Mouse (Mus musculus) forebrain, embryonic 13.5 days (tissue): ENCODE measurements around the gene Lpcat2. TPM values are rescaled to one million over a fixed set of nuclear protein-coding genes. Genes with fewer than 3 reads are reported as not detected.

ENCODE experiments used
- ATAC-seq: fragments of 200-750 bp; cut with Nextera tagmentation; 2 replicates; pipeline ENCODE4 v1.8.0; 2017
- H3K27ac ChIP-seq: fragments of 300-500 bp; sonication (generic); 2 replicates; pipeline ENCODE4 v1.5.1; 2015; ENCODE audit warnings: inconsistent platforms, mild to moderate bottlenecking, moderate library complexity
- H3K27me3 ChIP-seq: fragments of 300-500 bp; sonication (generic); 2 replicates; pipeline ENCODE4 v1.6.1; 2015; ENCODE audit warnings: mild to moderate bottlenecking, inconsistent platforms
- H3K36me3 ChIP-seq: fragments of 300-500 bp; sonication (generic); 2 replicates; pipeline ENCODE4 v1.6.1; 2015; ENCODE audit warnings: mild to moderate bottlenecking, inconsistent platforms; ENCODE audit not compliant: poor library complexity, severe bottlenecking
- H3K4me1 ChIP-seq: fragments of 300-500 bp; sonication (generic); 2 replicates; pipeline ENCODE4 v1.6.1; 2015; ENCODE audit warnings: inconsistent platforms
- H3K4me2 ChIP-seq: fragments of 300-500 bp; sonication (generic); 2 replicates; pipeline ENCODE4 v1.6.1; 2015; ENCODE audit warnings: inconsistent platforms, mild to moderate bottlenecking, moderate library complexity
- H3K4me3 ChIP-seq: fragments of 300-500 bp; sonication (generic); 2 replicates; pipeline ENCODE4 v1.5.1; 2015; ENCODE audit warnings: mild to moderate bottlenecking, inconsistent platforms
- H3K9ac ChIP-seq: fragments of 300-500 bp; sonication (generic); 2 replicates; pipeline ENCODE4 v1.6.1; 2015; ENCODE audit warnings: mild to moderate bottlenecking, inconsistent platforms
- H3K9me3 ChIP-seq: fragments of 300-500 bp; sonication (generic); replicated peaks from 2 replicates; pipeline ENCODE4 v1.6.1; 2016; ENCODE audit warnings: inconsistent platforms
- whole genome bisulfite sequencing: fragments of 180-500 bp; shearing (Covaris S2); methylation state at CpG from one replicate; pipeline ENCODE4 v1.1.7; 2015; 5-methylcytosine and 5-hydroxymethylcytosine counted together
- polyA plus RNA-seq: library from polyadenylated mRNA; unstranded; fragments of >200 nt; fragmentation: Nextera tagmentation; extraction: Ambion mirVana; gene quantifications from 2 replicates; pipeline ENCODE4 v1.2.1, GENCODE M21; 2015

The Lpcat2 gene
- polyA plus RNA-seq, 1 experiment from 2014 or later: 4.6 TPM

GRCm38 (mm10) chr8:92835901-92836300, 19.2 kb upstream of the Lpcat2 start:
- H3K9ac ChIP-seq: no peak overlapping the region
- H3K4me2 ChIP-seq: no peak overlapping the region
- no peaks in the 10 kb centered on the region for H3K9me3 ChIP-seq
- no peak for ATAC-seq
- 93% methylated on average over 11 of the region's 11 CpGs for WGBS
- no peaks in the 10 kb centered on the region for H3K4me1 ChIP-seq
- no peak overlapping the region for H3K27ac ChIP-seq
- no peak overlapping the region for H3K4me3 ChIP-seq
- no peaks in the 10 kb centered on the region for H3K36me3 ChIP-seq
- H3K27me3 ChIP-seq: no peaks in the 10 kb centered on the region

GRCm38 (mm10) chr8:92838616-92839015, 16.5 kb upstream of the Lpcat2 start:
- Histone ChIP-seq H3K36me3 (no peaks in the 10 kb centered on the region), H3K4me1 (no peaks in the 10 kb centered on the region), H3K9ac (no peak overlapping the region), H3K4me3 (no peak overlapping the region), H3K9me3 (no peaks in the 10 kb centered on the region), H3K27me3 (no peaks in the 10 kb centered on the region), H3K27ac (no peak overlapping the region), H3K4me2 (no peak overlapping the region)
- WGBS: 83% methylated on average over 3 of the region's 3 CpGs
- ATAC-seq: no peak

DNA sequence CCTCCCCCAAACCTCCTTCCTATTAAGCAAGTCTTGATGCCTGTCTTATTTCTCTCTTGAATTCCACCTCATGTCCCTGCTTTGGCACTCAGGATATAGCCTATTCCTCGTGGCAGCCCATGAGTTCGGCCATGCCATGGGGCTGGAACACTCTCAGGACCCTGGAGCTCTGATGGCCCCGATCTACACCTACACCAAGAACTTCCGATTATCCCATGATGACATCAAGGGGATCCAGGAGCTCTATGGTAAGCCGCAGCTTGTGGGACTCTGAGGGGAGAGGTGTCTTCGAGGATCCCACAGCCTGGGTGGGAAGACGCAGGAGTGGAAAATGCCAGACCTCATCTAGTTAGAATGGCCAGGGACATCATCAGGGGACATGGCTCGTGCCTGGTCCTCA, 16.0 kb upstream of the Lpcat2 start:
- Histone ChIP-seq H3K27me3 (no peaks in the 10 kb centered on the region), H3K27ac (no peak overlapping the region), H3K9me3 (no peaks in the 10 kb centered on the region), H3K4me3 (no peak overlapping the region), H3K36me3 (no peaks in the 10 kb centered on the region), H3K4me1 (no peaks in the 10 kb centered on the region), H3K9ac (no peak overlapping the region), H3K4me2 (no peak overlapping the region)
- 90% methylated on average over 8 of the region's 8 CpGs for WGBS
- ATAC-seq: no peak

DNA sequence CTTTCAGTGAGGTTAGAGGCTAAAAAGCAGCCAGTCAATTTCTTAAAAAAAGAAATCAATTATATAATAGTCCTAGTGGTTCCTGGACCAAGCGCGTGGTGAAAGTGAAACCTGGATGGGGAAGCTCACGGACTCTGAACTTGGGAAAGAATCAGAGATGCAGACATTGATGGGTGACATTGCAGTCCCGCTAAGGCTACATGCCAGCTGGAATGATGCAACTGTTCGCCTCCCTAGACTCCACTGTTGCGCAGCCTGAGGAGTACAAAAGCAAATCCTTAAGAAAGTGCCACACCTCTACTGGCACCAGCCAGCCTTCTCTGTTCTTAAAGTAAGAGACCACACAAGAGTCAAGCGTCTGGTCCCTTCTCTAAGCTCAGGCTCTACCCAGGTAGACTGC, 15.3 kb upstream of the Lpcat2 start:
- Histone ChIP-seq H3K27me3 (no peaks in the 10 kb centered on the region), H3K9me3 (no peaks in the 10 kb centered on the region), H3K27ac (no peak overlapping the region), H3K36me3 (no peaks in the 10 kb centered on the region), H3K9ac (no peak overlapping the region), H3K4me1 (no peaks in the 10 kb centered on the region), H3K4me2 (no peak overlapping the region), H3K4me3 (no peak overlapping the region)
- ATAC-seq: no peak
- 93% methylated on average over 7 of the region's 7 CpGs for WGBS

DNA sequence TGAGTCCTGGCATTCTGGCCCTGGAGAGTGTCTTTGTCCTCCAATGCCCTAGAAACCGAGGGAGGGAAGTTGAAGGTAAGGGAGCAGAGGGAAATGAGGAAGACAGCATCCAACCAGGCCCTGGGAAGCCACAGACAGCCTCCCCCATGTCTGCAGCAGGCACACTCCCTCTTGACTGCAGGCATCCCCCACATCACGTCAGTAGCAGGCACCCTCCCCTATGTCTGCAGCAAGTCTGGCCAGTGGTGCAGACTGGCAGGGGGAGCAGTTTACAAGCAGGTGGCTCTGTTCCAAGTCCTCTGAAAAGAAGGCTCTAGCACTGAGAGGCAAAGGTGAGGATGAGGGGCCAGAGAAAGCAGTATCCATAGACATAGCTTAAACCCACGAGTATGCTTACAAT, 8.5 kb upstream of the Lpcat2 start:
- no peak overlapping the region for H3K4me2 ChIP-seq
- peak; percentile 43; the same call in 1 of the 2 replicates for ATAC-seq
- no peak overlapping the region; the same call in 1 of the 2 replicates for H3K27ac ChIP-seq
- H3K9me3 ChIP-seq: no peaks in the 10 kb centered on the region
- WGBS: 10% methylated on average over 3 of the region's 3 CpGs
- no peak overlapping the region for H3K9ac ChIP-seq
- no peaks in the 10 kb centered on the region for H3K36me3 ChIP-seq
- peaks cover 18% of the 10 kb centered on the region for H3K4me1 ChIP-seq
- no peak overlapping the region for H3K4me3 ChIP-seq
- H3K27me3 ChIP-seq: no peaks in the 10 kb centered on the region

- H3K4me2 ChIP-seq: no peak overlapping the region
- H3K9ac ChIP-seq: no peak overlapping the region
- peak overlapping the region; percentile 25; the same call in 1 of the 2 replicates for H3K27ac ChIP-seq
- H3K9me3 ChIP-seq: no peaks in the 10 kb centered on the region
- peaks cover 18% of the 10 kb centered on the region for H3K4me1 ChIP-seq
- 49% methylated on average over 9 of the region's 9 CpGs for WGBS
- peak; percentile 51; the same call in 1 of the 2 replicates for ATAC-seq
- no peaks in the 10 kb centered on the region for H3K36me3 ChIP-seq
- no peak overlapping the region for H3K4me3 ChIP-seq
- H3K27me3 ChIP-seq: no peaks in the 10 kb centered on the region
Measured at GRCm38 (mm10) chr8:92847299-92847698, 7.8 kb upstream of the Lpcat2 start.

- no peaks in the 10 kb centered on the region for H3K9me3 ChIP-seq
- peaks cover 5% of the 10 kb centered on the region; the same call in 1 of the 2 replicates for H3K27me3 ChIP-seq
- ATAC-seq: no peak
- H3K27ac ChIP-seq: no peak overlapping the region
- H3K4me2 ChIP-seq: no peak overlapping the region
- H3K36me3 ChIP-seq: no peaks in the 10 kb centered on the region
- 73% methylated on average over 6 of the region's 6 CpGs for WGBS
- no peak overlapping the region for H3K4me3 ChIP-seq
- H3K9ac ChIP-seq: no peak overlapping the region
- peaks cover 18% of the 10 kb centered on the region for H3K4me1 ChIP-seq
Measured at GRCm38 (mm10) chr8:92849261-92849660, 5.9 kb upstream of the Lpcat2 start.

- Histone ChIP-seq H3K9me3 (no peaks in the 10 kb centered on the region), H3K36me3 (no peaks in the 10 kb centered on the region), H3K4me1 (peaks cover 18% of the 10 kb centered on the region), H3K4me3 (no peak overlapping the region), H3K9ac (no peak overlapping the region), H3K4me2 (no peak overlapping the region), H3K27ac (no peak overlapping the region), H3K27me3 (peaks cover 11% of the 10 kb centered on the region; the same call in 1 of the 2 replicates)
- peak; percentile 54 for ATAC-seq
- 76% methylated on average over 4 of the region's 4 CpGs for WGBS
Measured at GRCm38 (mm10) chr8:92850239-92850638, 4.9 kb upstream of the Lpcat2 start.

GRCm38 (mm10) chr8:92851381-92851780, 3.8 kb upstream of the Lpcat2 start:
- no peak overlapping the region for H3K27ac ChIP-seq
- H3K4me2 ChIP-seq: no peak overlapping the region
- H3K9ac ChIP-seq: no peak overlapping the region
- H3K4me3 ChIP-seq: no peak overlapping the region
- peaks cover 19% of the 10 kb centered on the region for H3K4me1 ChIP-seq
- no peaks in the 10 kb centered on the region for H3K9me3 ChIP-seq
- 91% methylated on average over 3 of the region's 3 CpGs for WGBS
- no peaks in the 10 kb centered on the region for H3K36me3 ChIP-seq
- H3K27me3 ChIP-seq: peaks cover 16% of the 10 kb centered on the region; the same call in 1 of the 2 replicates
- no peak for ATAC-seq

DNA sequence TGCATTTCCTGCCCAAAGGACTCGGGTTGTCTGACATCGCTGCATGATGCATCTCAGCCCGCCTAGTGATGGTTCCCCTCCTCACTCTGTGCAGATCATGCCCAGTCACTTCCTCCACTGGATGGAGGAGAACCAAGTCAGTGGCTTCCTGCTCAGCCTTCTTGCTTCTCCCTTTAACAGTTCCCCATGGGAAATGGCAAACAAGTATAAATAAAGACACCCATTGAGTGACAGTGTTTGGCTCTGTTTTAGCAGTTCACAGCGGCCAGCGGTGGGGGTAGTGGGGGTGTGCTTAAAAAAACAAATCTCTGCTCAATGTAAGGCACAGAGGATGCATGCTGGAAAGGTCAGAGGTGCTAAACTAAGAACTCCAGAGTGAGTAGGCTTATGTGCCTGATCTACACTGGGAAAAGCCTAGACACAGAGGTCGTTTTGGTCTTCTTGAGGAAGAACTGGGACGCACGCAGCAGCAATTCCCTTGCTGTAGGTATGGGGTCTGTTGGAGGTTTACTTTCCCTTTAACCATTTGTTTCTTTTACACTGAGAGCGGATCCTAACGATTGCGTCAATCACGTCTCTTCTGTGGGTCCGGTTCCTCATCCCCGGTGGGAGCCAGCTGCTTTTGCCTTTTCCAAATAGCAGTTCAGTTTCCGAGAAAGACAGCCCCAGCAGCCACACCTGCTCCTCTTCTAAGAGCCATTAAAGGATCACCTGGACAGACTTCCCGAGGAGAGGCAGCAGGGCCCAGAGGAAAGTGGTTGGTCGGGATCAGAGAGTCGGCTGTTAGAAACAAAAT, 1.8 kb upstream of the Lpcat2 start:
- H3K9ac ChIP-seq: no peak overlapping the region
- H3K4me1 ChIP-seq: 0 out of 2 replicates have a peak, but pooled peaks cover 5% of the 10 kb centered on the region
- no peak overlapping the region for H3K27ac ChIP-seq
- H3K4me3 ChIP-seq: no peak overlapping the region
- H3K9me3 ChIP-seq: no peaks in the 10 kb centered on the region
- WGBS: 71% methylated on average over 18 of the region's 18 CpGs
- ATAC-seq: no peak
- H3K27me3 ChIP-seq: peaks cover 16% of the 10 kb centered on the region; the same call in 1 of the 2 replicates
- H3K36me3 ChIP-seq: no peaks in the 10 kb centered on the region
- no peak overlapping the region for H3K4me2 ChIP-seq

GRCm38 (mm10) chr8:92854673-92855072, 466 bp upstream of the Lpcat2 start:
- Histone ChIP-seq H3K36me3 (no peaks in the 10 kb centered on the region), H3K27me3 (peaks cover 16% of the 10 kb centered on the region; the same call in 1 of the 2 replicates), H3K27ac (no peak overlapping the region), H3K4me2 (peak overlapping the region; percentile 76), H3K4me3 (peak overlapping the region; percentile 70), H3K9me3 (no peaks in the 10 kb centered on the region), H3K9ac (no peak overlapping the region), H3K4me1 (0 out of 2 replicates have a peak, but pooled peaks cover 5% of the 10 kb centered on the region)
- no peak for ATAC-seq
- 91% methylated on average over 3 of the region's 3 CpGs for WGBS

DNA sequence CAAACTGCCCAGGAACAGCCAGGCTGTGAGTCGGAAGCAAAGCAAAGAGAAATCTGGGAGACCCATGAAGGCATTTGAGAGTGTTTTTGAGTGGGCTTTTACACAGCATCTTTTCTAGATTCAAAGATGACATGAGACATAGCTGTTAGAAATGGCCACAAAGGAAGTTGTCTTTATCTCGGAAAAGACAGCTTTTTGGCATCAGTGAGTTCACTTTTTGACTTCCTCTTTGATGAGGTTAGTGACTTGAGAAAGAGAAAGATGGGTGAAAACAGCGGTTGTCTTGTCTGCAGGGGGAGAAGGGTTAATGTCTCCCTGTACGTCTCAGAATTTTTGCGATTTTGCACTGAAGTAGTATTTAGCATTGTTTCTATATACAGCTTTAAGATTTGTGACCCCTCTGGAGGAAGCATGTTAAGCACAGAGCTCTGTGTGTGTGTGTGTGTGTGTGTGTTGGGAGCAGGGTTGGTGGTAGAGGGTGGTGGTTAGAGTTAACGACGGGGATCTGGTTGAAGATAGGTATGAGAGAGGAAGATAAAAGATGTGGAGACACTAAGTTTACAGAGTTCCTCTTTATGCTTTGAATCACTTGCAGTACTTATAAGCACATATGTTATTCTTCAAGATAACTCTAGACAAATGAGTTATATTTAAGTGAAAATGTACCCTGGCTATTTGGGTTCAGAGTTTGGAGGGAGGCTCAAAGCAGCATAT, 1.3 kb downstream of the Lpcat2 start:
- WGBS: 91% methylated on average over 7 of the region's 7 CpGs

More for the DNA sequence above, 1.3 kb downstream of the Lpcat2 start:
- Histone ChIP-seq H3K4me3 (peak overlapping the region; percentile 70), H3K36me3 (no peaks in the 10 kb centered on the region), H3K9me3 (no peaks in the 10 kb centered on the region), H3K4me1 (0 out of 2 replicates have a peak, but pooled peaks cover 5% of the 10 kb centered on the region), H3K9ac (no peak overlapping the region), H3K27ac (no peak overlapping the region), H3K4me2 (no peak overlapping the region), H3K27me3 (peaks cover 16% of the 10 kb centered on the region; the same call in 1 of the 2 replicates)
- ATAC-seq: no peak
